Mouse (Mus musculus) ovary, postnatal 14 days (tissue): Measurements from ENCODE around the gene Actg2.

Source experiments
- DNase-seq: peaks from one replicate; pipeline ENCODE4 v3.0.0; 2022; ENCODE audit warnings: low spot score

Actg2 gene

GRCm38 (mm10) chr6:83479193-83479592 lies 56.9 kb downstream of the Actg2 start:
- DNase-seq: no peak

- no peak for DNase-seq
Observed at GRCm38 (mm10) chr6:83478628-83479027, 57.4 kb downstream of the Actg2 start.

DNA sequence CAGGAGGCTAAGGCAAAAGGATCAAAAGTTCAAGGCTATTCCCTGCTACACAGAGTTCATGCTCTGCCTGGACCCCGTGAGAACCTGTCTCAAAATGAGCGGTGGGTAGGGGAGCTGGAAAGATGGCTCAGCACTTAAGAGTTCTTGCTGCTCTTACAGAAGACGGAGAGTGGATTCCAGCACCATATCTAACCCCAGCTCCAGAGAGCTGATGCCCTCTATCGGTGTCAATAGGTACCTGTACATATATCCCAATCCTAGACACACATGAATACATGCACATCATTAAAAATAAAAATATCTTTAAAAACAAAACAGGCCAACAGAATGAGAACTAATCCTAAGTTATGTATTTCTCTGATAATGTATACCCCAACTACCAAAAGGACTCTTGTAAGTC lies 57.8 kb downstream of the Actg2 start:
- no peak for DNase-seq

GRCm38 (mm10) chr6:83475431-83475830 lies 60.6 kb downstream of the Actg2 start:
- DNase-seq: no peak

DNA sequence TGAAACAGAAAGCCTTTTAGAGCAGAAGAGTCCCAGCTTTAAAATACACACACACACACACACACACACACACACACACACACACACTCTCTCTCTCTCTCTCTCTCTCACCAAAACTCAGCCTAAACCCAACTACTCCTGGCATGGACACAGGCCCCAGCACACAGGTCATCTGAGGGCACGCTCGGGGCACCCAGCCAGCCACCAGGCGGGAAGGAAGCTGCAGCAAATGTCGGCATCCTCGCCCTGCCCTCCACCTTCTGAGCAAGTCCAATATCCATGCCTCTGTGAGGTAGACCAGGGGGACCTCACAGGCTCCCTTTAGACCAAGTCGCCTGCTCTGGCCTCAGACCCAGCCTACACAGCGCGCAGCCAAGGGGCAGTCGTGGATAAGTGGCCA lies 62.8 kb downstream of the Actg2 start:
- no peak for DNase-seq

- DNase-seq: no peak
Observed at GRCm38 (mm10) chr6:83471739-83472138, 64.3 kb downstream of the Actg2 start.

- DNase-seq: no peak
Observed at GRCm38 (mm10) chr6:83464011-83464410, 72.1 kb downstream of the Actg2 start.
